Comparison of ENCODE assay signal across 12 mouse cellular contexts in genomic region chr12:4029064-4029463, GRCm38 (mm10).
"Had no signal": no experiment of that assay in that cellular context is flagged by ENCODE, and none has a peak within 500 bp of the region (broad histone marks: within the 10 kb centered on the region; RNA-seq: fewer than 3 reads in every experiment).

No protein-coding gene starts in this region.

- H3K4me1 ChIP-seq: limb, embryonic 12.5 days; liver, embryonic 13.5 days; lung, embryonic 15.5 days; midbrain, embryonic 10.5 days had no signal

- H3K9me3 ChIP-seq: limb, embryonic 12.5 days; liver, embryonic 13.5 days; lung, embryonic 15.5 days; midbrain, embryonic 10.5 days; neural tube, embryonic 15.5 days had no signal

- H3K4me3 ChIP-seq: limb, embryonic 12.5 days; liver, embryonic 13.5 days; lung, embryonic 15.5 days; midbrain, embryonic 10.5 days; myocyte; neural tube, embryonic 15.5 days had no signal

- H3K27me3 ChIP-seq: limb, embryonic 12.5 days; lung, embryonic 15.5 days; neural tube, embryonic 15.5 days had no signal

- H3K4me2 ChIP-seq: limb, embryonic 12.5 days; liver, embryonic 13.5 days; lung, embryonic 15.5 days; neural tube, embryonic 15.5 days had no signal

- ATAC-seq: liver, postnatal 0 days had no signal

- DNase-seq: kidney, postnatal 10 days; liver; liver, embryonic 13.5 days; liver, postnatal 0 days; midbrain, embryonic 14.5 days; right cerebral cortex, postnatal 4 days; thymus, postnatal 36 days had no signal

- H3K27ac ChIP-seq: limb, embryonic 12.5 days; liver, embryonic 13.5 days; lung, embryonic 15.5 days; midbrain, embryonic 10.5 days; neural tube, embryonic 15.5 days had no signal

- H3K36me3 ChIP-seq: liver, embryonic 13.5 days; lung, embryonic 15.5 days; midbrain, embryonic 10.5 days; neural tube, embryonic 15.5 days had no signal

- H3K9ac ChIP-seq: limb, embryonic 12.5 days; liver, embryonic 13.5 days; liver, postnatal 0 days; lung, embryonic 15.5 days; neural tube, embryonic 15.5 days had no signal
